Mouse (Mus musculus) ES-CJ7 (cell line): ENCODE measurements around the gene Efcc1.

Experiments
- DNase-seq: peaks from one replicate; pipeline ENCODE4 v3.0.0; 2011; ENCODE audit warnings: low read depth, low spot score

Efcc1 gene

DNA sequence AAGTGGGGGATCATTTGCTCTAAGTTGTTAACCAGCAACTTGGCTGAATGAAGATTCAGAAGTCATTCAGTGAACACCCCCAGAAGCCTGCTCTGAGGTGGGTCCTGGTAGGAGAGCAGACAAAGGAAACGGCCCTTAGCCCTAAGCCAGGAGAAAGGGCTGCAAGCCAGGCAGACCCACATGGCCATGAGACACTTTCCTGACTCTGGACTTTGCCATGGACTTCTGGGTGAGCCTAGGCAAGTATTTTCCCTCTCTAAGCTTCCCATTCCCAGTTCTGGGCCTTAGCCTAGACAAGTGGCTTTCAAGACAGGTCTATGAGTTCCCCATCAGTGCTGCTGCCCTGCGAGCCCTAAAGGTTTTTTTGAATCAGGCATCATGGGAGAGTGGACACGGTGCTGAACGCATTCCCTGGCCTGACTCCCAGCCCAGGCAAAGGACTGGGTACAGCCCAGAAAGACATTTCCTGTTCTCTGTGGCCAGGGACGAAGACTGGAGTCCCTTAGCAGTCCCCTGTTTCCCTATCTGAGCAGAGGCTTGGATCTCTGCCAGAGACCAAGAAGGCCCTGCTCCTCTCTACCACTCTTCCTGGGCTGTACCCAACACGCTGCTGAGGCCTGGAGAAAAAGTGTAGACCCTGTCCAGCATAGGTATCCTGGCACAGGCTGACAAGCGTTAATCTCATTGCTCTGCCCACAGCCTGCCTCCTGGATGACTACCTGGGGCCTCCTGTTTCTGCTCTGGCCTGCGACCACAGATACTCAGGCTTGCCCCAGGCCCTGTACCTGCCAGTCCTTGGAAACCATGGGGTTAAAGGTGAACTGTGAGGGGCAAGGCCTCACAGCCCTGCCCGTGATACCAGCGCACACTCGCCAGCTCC, 47.9 kb downstream of the Efcc1 start:
- no peak for DNase-seq

DNA sequence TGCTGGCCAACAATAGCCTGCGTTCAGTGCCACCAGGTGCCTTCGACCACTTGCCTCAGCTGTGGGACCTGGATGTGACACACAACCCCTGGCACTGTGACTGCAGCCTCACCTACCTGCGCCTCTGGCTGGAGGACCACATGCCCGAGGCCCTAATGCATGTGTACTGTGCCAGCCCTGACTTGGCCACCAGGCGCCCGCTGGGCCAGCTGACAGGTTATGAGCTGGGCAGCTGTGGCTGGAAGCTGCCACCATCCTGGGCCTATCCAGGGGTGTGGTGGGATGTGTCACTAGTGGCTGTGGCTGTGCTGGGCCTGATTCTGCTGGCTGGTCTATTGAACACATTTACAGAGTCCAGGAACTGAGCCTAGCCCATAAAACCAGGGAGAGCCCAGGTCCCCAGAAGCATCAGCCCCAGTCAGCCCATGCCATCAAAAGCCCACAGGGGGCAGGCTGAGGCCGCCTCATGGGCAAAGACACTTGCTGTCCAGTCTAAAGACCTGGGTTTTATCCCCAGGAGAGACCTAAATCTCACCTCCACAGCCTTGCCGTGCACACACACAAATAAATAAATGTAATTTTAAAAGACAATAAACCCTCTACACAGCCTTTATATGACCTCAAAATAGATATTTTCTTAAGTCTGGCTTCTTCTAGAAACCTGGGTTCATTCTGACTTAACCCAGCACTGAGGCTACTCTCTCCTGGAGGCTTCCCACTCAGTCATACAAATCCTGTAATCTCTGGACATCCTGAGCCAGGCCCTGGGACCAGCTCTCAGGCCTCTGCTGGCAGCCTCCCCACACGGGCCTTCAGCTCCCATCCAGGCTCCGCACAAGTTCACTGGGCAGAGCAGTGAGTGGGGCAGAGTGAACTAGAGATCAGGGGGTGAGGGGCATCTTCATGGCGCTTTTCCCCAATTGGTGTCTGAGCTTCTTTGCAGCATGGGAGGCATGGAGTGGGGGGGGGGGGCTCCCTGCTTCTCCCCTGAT, 48.8 kb downstream of the Efcc1 start:
- DNase-seq: no peak

DNA sequence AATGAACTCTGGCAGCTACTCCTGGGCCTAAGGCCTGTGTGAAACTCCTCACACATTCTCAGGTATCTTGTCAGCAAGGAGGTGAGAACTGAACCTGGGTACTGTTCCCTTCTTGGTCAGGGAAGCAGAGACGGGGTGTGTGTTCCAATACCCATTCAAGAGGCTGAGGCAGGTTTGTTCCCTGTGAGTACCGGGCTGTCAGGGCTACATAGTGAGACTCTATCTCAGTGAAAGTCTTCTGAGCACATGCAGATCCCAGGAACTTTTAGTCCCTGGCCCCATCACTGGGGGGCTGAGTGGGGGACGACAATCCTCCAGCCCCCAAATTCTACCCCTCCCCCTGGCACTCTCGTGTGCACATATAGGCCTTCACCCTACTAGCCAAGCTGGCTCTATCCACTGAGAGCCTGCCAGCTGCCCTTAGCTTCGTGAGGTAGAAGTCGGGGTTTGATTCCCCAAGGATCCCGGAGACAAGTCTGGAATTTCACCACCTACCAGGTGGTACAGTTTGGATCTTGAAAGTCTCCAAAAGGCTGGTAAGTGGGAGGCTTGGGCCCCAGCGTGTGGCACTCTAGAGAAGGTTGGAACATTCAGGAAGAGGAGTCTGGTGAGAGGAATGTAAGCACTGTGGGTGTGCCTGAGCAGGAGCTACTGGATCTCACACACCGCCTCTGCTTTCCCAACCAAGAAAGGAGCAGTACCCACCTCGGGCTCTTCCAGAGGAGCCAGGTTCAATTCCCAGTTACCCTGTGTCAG, 50.1 kb downstream of the Efcc1 start:
- no peak for DNase-seq

DNA sequence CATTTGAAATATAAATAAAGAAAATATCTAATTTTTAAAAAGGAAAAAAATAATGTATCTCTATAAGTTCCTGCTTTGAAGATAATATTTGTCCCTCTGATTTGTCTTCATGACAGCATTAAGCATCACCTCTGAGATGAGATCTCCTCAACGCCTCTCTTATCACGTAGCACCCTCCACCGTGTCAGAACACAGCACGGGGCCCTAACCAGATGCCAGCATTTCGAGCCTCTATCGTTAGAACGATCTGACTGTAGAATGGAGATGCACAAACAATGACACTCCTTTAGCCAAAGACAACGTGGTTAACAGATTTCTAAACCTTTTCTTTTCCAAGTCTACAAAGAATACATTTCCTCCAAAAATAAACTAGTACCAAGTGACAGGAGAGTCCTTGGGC, 53.4 kb downstream of the Efcc1 start:
- no peak for DNase-seq

DNA sequence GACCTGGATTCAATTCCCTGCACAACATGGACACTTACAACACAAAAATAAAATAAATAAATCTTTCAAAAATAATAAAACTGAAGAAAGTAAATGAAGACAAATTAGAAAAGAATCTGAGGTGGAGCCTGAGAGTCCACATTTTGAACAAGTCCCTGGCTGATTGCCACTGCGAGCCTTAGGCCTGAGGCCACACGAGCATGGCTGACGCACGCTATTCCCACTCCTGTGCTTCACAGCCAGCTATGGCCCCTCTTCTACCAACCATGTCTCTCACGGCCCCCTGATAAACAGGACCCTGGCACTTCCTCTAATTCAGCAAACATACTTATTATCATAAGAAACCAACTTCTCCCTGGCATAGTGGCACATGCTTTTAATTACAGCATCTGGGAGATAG, 56.0 kb downstream of the Efcc1 start:
- no peak for DNase-seq

DNA sequence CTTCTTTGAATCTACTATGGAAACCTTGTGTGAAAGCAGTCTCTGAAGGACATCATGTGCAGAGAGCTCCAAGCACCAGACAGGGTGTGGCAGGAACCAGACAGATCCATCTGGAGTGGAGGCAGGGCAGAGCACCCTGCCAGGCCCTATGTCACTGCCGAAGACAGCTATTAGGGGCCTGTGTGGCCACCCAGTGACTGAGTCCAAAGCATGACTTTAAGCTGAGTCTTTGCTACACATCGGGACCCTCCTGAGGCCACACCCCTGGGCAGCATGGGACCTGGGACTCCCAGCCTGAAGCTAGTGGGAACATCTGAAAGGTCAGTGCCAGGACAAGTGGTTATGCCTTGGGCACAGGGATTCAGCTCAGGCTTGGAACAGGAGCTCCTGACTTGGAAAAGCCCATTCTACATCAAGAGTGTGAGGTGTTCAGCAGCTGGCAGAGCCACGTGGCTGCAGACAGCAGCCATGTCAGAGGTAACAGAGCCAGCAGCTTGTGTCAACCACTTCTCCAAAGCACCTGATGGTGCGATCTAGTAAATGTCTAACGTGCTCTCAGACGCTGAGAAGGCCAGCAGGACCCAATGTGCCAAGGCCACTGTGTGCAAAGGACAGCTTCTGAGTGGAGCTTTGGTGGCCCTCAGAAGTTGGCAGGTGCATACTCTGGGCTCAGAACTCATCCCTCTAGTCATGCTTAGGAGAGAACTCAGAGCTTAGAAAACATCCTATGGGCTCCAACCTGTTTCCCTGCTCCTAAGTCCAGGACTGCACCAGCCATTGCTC, 56.6 kb downstream of the Efcc1 start:
- no peak for DNase-seq

DNA sequence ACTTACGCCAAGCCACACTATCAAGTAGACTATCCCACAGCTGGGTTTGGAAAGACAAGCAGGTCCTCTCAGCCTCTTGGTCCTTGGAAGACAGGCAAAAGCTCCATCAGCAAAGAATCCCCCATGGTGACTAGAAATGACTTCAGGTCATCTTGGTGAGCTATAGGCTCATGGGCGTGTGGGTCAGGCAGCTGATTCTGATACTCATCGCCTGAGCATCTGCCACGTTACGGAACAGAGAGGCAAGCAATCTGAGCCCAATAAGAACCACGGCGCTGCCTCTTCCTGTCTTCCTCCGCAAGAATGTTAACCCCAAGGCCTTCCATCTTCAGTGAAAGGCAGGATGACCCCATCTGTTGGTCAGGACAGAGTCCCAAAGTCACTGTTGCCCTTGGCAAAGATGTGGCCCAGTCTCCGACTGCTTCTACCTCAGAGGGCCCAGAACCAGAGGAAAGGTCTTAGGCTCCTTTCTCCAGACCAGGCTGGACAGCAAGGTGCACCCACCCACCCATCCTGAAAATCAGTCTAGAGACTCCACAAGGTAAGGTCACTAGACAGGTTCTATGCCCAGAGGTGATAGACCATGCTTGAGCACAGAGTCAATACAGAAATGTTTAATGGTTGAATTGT, 57.7 kb downstream of the Efcc1 start:
- no peak for DNase-seq

DNA sequence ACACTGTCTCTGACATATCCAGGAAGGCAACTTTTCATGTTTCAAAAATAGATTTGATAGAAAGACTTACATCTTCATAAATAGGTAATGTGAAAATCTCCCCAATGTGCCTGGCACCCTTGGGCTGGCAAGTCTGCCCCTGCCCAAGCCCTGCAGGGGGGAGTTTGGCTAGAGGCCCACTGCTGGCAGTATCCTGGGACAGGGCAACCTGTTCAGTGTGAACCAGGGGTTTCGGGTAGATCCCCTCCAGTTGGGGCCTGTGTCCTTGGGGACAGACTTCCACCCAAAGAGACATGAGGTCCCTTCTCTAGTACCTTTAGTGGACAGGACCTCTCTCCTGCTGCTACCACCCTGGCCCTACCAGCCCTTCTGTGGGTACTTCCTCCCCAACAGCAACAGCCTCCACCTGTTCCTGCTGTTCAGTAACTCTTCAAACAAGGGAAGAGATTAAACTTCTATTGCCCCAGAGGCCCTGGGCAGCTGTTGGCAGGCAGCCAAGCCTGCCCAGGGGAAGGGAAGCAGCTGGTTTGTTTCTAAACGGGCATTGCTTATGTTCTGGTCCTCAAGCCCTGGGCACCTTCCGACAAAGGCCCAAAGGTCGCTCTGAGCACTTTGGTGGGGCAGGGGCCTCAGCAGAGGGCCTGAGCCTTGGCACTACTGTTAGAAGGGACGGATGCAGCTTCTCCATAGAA, 58.4 kb downstream of the Efcc1 start:
- DNase-seq: no peak

DNA sequence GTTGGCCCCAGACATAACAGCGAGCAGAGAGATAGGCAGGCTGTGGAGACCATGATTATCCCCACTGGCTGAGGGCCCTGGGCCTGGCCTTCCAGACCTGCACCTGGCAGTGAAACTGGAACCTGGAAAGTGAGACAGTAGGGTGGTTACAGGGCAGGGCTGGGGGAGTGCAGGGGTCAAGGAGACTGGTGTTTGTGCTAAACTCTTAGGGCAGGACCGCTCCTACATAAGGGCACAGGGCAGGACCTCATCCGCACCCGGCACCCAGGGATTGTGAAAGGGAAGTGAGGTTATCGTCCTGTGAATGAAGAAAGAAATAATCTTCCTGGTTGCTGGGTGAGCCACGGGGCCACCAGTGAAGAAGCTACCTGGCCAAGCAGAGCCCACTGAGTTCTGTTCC, 59.1 kb downstream of the Efcc1 start:
- DNase-seq: no peak

DNA sequence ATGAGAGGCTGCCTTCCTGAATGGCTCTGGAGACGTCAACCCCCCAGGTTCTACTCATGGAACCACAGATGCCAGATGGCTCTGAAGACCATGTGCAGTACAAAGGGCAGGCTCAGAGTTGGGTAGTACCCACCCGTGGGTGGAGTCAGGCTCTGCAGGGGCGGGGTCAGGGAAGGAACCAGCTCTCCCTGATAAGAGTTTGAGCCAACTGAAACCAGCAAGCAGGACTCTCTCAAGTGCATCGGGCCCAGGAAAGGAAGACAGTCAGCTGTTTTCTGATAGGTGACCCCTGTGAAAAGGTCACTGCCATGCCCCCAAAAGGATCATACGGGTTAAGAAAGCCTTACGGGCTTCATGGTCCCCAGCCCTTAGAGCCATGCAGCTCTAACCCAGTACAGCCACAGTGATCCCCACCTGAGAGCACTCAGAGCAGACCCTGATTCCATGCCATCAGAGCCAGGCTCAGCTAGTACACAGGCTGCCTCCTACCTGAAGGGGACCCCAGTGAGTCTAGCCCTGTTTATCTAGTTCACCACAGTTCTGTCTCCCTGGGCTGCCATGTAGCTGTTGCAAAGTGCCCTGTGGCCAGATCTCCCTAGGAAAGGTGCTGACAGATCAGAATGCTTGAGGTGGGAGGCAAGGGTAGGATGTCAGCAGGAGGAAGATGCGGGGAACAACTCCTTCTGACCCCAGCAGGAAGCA, 60.3 kb downstream of the Efcc1 start:
- DNase-seq: no peak

DNA sequence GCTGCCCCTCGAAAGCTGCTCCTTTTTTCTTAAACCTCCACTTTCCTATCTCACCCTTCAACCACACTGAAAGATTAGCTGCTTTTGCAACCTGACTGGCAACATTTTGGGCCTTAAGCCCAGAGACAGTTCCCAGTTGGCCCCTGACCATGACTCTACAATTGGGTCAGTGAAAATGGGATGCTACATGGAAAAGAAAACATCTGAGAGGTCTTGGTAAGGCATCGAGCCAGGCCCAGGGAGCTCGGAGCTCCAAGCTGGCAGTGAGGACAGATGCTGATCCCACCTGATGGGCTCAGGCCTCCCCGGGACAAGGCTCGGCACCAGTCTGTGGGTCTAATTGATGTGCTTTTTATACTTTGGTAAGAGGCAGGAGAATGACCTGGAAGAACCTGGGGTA, 61.2 kb downstream of the Efcc1 start:
- DNase-seq: no peak

DNA sequence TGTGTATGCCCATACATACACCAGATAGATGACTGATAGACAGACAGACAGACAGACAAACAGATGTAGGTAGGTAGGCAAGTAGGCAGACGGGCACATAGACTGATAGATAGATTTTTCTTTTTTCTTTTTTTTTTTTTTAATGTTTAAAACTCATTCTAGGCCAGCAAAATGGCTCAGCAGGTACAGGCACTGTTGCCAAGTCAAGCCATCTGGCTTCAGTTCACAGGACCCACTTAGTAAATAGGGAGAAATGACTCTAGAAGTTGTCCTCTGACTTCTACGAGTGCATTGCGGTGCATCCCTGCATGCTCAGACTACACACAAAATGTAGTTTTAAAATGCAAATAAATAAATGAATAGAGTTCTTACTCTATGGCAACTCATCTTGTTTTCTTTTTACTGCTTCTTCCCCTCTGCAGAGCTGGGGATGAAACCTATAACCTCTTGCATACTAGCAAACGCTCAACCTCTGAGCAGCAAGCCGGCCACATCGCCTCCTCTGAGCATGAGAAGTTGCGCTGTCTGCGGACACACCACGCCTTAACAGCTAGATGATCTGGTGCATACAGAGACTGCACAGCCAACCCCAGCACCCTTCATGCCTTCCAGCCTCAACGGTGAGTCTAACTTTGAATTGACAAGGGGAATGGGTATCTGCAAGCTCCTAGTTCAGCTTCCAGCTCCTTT, 63.3 kb downstream of the Efcc1 start:
- no peak for DNase-seq

DNA sequence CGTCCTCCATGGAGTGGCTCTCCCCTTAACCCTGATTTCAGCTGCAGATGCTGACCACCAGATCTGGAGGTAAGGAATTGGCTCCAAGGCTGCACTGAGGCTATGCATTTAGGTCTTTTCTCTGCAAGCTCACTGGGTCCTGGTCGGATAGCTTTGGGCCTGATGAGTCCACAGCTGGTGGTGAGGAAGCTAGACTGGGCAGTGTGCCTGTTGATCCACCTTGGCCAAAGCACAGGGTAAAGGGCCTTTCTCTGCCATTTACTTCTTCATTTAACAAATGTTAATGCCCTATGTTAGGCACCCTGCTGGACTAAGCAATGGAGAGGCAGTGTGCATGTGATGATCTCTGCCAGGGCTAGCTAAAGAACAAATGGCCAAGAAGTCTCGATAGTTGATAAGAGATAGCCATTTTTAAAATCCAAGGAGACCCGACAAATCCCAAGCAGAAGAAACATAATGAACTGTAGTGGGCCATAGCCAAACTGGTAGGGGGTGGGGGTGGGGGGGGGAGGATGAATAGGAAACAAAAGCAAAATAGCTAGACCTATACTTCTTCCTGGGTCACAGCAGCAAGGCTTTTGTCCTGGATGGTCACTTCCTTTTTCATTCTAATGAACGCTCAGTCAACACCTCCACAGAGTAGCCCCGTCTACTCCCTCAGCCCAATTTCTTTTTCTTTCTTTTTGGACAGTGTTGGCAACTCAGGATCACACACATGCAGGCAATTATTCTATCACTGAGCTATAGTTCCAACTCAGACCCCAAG, 64.9 kb downstream of the Efcc1 start:
- DNase-seq: peak; percentile 61

DNA sequence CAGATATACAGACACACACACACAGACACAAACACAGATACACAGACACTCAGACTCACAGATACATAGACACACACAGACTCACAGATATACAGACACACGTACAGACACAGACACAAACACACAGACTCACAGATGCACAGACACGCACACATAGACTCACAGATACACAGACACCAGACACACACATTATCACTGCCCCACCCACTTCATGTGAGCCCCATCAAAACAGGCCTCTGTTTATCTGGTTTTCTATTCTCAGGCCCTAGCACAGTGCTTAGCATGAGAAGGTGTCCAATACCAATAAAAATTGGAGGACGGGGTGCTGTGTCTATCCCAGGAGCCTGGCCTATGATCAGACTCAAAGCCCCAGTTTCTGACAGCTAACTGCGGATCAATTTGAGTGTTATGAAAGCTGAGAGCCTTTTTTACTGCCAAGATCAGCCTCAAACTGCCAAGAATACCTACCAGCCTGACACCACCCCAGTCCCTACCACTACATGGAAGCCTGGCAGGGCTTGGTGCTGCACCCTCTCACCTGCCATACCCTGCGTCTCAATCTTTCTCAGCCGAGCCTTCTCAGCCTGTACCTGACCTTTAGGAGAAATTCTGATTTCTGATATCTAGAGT, 65.7 kb downstream of the Efcc1 start:
- DNase-seq: no peak

DNA sequence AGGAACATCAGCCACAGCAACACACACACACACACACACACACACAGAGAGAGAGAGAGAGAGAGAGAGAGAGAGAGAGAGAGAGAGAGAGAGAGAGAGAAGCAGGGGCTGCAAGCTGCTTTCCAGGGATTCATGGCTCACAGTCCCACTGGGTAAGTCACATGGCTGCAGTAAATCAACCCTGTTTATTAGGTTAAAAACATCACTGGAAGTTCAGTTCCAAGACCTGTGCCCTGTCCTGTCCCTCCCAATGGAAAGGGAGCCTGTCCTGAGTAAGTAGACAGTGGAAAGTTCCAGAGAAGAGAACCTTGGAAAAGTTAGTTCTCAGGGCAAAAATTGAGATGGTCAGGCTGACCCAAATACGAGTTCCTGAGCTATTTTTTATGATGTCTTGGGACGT, 66.7 kb downstream of the Efcc1 start:
- no peak for DNase-seq

DNA sequence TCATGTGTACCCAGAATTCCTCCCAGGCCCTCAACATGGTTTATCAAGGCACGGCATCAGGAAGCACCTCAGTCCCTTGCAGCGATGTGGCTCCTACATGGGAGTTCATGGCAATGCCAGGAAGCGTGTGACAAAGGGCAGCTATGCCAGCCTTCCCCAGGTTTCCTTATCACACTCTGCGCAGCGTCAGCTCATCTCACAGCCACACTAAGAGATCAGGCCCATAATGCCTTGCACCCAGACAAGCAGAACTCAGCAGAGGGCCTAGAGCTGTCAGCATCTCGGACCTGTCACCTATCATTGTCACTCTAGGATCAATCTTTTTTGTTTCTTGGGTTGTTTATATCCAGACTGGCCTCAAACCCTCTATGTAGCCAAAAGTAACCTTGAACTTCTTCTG, 68.9 kb downstream of the Efcc1 start:
- no peak for DNase-seq

DNA sequence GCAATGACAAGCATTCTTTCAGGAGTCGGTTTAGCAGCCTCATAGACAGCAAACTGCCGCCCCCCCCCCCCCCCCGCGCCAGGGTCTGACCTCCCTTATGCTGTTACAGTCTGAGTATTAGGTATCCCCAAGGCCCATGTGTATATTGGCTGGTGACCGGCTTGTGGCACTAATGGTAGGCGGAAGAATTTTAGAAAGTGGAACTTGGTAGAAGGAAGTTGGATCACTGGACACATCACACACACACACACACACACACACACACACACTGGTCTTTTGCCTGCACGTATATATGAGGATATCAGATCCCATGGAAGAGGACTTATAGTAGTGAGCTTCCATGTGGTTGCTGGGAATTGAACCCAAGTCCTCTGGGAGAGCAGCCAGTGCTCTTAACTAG, 71.8 kb downstream of the Efcc1 start:
- no peak for DNase-seq

DNA sequence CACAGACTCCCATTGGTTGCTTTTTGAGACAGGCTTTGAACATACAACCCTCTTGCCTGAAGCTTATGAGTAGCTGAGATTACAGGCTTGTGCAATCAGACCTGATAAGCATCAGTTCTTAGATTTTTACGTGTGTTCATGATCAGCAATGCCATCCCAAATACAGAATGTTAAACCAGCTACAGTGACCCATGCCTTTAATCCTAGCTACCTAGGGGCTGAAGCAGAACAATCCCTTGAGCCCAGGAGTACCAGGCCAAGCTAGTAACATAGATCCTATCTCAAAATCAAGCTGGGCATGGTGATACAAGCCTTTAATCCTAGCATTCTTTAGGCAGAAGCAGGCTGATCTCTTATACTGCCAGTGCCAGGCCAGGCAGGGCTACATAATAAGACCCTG, 73.4 kb downstream of the Efcc1 start:
- no peak for DNase-seq
